Mouse (Mus musculus) monocyte, adult 5-6 weeks (primary cell): ENCODE results near the gene Filip1. TPM values are rescaled to one million over a fixed set of nuclear protein-coding genes. Genes with fewer than 3 reads are reported as not detected.

Experiments
- ATAC-seq: fragments of 153-309, 156-312 bp; replicated peaks from 2 replicates; pipeline ENCODE4 v1.8.0; 2017; ENCODE audit warnings: mild to moderate bottlenecking; ENCODE audit not compliant: low TSS enrichment, insufficient number of reproducible peaks, severe bottlenecking, poor library complexity, low FRiP score
- total RNA-seq: library from RNA; stranded (forward); fragments of 200-1000, 200-491, 200-594 nt; gene quantifications from 3 replicates; pipeline ENCODE4 v1.2.3, GENCODE M21; 2017

Gene Filip1
- total RNA-seq, 1 experiment from 2014 or later: not detected

DNA sequence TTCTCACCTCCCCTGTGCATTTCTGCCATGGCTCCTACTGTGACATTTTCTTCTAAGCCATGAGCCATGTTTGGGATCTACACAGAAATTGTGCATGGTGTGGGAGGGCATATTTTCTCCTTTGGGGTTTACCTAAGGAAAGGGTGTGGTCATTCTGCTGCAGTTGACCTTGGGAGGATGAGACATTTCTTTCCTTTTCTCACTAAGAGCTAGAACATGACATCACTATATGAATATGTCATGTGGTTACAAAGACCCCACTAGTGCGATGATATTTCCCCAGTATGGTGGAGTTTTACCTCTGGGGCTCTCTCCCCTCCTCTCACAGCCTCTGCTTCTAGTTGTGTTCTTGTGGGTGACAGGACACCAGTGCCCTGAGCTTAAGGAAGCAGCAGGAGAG lies 22.9 kb downstream of the Filip1 start:
- no peak for ATAC-seq

DNA sequence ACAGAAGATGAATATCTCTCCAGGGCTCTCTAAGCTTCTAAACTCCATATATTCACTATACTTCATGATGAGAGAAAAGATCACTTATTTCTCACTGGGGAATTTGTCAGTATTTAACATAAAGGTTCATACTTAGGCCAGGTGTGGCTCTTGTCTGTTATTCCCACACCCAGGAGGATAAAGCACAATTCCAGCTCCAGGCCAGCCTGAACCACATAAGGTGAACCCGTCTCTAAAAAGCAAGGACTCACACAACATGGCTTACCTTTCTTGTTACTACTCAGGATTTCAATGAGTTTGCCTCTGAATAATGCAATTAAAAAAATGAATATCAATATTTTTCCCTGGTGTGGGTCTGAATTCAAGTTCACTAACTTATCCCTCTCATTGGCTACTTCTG lies 23.6 kb downstream of the Filip1 start:
- ATAC-seq: no peak

DNA sequence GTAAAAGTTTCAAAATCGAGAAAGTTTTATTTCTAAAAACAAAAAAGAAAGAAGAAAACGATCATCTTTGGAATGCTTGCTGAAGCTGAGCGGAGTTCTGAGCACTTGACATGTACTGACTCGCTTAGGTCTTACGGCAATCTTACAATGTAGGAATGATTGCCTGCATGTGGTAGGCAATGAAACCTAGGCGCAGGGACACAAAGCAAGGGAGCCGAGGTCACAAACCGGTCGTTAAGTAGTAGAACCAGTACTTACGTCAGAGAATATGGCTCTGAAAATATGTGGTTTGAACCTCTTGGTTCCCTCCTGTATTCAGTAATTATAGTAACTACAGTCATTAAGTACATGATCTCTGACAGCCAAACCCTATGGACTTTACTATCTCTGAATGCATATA lies 29.4 kb downstream of the Filip1 start:
- ATAC-seq: no peak

DNA sequence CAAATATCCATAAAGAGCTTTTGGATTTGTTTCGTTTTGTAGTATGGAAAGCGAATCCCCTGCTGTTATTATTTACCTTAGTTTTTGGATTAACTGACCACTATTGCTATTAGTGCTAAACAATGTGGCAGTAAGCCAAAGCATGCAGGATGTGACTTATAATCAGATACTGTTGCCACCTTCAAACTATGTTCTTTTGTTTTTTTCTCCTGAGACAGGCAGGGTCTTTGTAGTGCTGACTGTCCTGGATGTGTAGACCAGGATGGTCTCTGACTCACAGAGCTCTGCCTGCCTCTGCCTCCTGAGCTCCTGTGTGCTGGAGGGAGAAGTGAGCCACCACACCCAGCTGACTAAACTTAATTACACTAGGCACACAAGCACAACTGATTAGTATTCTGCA lies 33.4 kb downstream of the Filip1 start:
- no peak for ATAC-seq

DNA sequence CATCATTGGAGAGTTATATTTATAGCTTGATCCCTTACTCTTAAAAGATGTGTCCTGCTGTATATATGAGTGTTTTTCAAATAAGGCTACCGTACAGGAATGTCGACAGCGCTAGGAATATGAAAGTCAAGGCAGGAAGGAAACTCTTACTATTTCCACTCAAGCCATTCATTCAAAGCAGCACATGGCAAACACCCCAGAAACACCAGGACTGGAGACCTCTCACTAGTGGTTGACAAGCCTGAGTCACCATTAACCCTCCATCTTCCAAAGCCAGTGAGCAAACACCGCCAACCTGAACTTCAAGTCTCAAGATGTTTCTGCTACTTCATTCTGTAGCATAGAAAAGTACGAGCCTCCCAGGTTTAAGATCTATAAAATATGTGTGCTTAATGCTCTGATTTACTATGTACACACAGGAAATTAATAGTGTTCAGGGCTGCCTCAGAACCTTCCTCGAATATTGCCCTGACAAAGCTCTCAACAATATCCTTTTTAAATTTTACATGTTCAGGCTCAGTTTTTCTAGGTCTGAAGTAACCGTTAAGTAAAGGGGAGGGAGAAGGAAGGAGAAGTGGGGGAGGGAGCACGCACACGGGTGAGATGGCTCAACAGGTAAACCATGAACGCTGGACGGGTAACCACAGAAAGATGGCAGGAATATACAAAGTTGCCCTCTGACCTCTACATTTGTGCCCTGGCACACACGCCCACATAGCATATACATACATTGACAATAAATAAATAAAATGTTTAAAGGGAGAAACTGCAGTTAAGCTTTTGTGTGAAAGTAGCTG lies 34.2 kb downstream of the Filip1 start:
- ATAC-seq: no peak

DNA sequence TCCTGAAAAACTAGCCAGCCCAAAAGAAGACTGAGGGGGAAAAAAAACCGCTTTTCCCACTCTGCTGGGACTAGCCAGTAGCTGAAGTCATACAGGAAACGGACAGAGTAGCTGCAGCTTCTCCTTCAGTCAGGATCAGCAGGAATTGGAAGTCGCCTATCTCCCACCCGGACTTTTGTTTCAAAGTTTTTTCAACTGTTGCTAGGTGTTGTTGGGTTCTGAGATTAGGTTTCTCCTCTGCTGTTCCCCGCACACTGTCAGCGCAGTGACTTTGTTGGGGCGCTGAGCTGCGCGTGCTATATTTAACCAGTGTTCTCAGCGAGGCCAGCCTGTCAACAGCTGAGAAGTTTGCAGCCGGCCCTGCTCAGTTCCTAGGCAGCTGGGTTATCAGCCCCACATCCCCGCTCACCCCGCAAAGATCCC lies 35.1 kb downstream of the Filip1 start:
- no peak for ATAC-seq

DNA sequence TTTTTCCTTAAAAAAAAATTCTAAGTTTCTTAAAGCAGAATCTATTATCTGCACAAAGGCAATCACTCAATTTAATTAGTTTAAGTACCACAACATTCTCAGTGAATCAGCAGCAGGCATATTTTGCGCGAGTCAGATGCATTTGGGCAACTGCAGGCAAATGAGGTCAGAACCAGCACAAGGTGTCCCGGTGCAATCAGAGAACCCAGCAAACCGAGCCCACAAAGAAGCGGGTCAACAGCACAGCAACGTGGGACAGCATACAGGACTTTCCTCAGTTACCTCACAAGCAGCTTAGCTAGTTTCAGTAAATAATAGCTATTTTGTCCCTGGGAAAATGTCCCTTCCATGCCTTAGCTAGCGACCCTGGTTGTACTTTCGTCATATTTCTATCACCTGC lies 35.9 kb downstream of the Filip1 start:
- ATAC-seq: no peak

DNA sequence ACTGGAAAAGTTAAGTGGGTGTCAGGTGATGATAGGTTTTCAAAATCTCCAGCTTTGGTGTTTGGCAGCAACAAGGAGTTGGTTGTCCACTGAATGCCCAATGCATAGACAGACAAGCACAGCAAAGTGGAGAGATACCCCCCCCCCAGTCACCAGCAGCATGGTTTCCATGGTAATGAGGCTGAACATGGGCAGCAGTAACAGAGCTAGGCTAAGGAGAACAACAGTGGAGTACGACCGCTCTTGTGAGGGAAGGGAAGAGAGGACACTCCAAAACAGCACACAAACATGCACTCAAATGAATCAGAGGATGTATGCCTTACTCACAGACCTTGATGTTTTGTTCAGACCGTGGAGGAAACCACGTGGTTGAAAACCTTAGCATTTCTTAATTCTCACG lies 37.5 kb downstream of the Filip1 start:
- ATAC-seq: no peak

DNA sequence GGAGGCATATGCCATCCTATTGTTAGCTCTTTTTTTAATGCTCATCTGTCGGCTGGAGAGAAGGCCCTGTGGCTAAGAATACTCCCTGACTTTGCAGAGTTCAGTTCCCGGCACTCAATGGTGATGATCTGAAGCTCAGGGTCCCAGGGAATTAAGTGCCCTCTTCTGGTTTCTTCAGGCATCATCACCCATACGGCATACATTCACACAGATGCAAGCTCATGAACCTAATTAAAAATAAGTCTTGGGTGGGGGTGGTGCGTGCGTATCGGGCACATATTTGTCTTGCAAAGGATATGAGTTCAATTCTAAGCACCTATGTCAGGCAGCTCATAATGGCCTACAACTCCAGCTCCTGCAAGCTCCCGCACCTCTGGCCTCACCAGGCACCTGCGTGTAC lies 39.1 kb downstream of the Filip1 start:
- ATAC-seq: no peak

DNA sequence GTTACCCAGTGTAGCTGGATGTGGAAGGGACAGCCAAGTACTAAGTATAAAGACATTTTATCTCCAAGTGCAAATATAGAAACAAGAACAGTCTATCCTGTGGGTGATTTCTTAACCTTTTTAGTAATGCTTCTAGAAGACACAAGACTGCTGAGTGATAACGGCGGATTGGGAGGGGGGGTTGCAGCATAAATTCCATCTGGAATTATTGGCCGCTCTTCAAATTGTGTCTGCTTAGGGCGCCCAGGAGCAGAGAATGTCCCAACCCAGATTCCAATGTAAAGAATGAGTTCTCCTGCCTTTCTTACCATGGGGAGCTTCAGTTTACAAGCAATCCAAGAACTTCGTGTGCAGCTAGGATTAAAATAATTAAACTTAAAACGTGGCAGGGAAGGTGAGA lies 39.9 kb downstream of the Filip1 start:
- no peak for ATAC-seq

DNA sequence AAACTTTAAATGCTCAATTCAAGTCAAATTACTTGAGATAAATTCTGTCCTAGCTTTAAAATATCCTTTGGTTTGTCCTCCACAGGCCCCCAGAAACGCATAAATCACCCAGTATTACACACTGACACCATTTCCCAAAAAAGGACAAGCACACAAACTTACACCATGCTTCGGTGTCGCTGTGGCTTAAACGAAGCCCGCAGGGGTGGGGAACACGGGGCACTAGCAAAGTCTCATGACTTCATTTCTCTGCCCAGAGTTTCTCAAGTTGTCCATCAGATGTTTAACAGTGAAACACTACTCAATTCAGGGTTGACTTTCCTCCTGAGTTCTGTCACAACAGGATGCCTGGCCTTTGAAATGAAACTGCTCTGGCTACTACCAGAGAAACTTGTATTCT lies 41.0 kb downstream of the Filip1 start:
- ATAC-seq: no peak

DNA sequence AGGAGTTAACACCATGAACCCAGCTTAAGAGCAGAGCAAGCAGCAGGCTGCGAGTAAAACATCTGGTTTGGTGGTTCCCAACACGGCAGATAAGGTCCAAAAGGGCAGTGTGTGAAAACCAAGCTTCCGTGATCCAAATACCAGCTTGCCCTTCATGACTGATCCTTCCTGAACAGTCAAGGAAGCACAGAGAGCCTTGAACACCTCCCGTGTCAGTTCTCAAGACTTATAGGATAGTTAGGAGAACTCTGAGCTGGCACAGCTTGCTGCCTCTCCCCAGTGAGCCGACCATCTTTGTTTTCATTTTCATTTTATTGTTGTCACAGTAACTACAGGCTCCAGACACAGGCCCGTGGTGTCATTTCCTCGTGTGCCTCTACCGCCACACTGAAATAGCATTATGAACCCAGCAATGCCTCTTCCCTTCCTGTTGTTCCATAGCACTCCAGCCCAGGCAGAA lies 42.0 kb downstream of the Filip1 start:
- 0 out of 2 replicates have a peak, but pooled peaks have one; percentile 50 for ATAC-seq

DNA sequence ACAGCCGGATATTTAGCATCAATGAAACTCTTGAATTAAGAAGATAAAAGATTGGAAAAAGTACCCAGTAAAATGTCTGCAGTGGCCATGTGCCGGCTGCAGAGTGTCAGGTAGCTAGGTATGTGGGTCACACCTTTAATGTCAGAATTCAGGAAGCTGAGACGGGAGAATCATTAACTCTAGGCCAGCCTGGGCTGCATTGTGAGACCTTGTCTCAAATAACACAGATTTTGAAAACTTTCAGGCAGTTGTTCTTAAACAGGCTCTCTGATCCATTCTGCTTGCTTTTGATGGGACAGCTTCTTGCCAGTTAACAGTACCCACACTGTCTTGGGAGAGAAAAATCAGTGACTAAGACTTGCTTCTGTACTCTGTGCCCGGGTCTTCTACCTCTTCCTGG lies 43.1 kb downstream of the Filip1 start:
- no peak for ATAC-seq

DNA sequence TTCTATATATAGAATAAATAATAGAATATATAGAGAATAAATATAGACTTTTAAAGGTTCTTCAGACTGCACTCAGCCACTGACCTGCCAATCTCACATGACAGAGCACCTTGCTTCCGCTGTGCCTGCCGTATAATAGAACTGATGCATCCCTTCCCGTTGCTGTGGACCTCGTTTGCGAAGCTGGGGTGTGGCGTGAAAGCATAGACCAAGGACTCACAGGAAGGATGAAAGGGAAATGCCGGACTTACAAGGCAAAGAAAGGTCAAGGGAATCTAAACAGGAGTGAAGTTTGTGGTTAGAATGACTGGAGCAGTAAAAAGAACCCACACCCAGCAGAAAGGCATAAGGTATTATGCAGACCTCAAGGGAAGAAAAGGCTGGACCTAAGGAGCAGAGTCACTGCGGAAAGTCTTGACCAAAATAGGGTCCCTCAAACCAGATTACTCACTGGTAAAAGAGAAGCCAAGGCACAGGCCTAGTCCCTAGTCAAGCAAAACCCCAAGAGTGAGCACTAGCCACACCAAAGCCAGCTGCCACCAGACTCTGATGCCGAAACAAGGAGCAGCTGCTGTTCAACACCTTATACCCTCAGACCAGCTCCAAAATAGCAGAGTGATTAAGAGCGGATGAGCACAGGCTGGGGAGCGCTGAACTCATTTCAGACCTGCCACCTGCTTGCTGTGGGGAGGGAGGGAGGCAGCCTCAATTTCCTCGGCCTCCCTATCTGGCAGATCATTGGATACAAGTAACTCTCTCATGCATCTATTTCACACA lies 45.8 kb downstream of the Filip1 start:
- ATAC-seq: no peak; the same call in 1 of the 2 replicates

DNA sequence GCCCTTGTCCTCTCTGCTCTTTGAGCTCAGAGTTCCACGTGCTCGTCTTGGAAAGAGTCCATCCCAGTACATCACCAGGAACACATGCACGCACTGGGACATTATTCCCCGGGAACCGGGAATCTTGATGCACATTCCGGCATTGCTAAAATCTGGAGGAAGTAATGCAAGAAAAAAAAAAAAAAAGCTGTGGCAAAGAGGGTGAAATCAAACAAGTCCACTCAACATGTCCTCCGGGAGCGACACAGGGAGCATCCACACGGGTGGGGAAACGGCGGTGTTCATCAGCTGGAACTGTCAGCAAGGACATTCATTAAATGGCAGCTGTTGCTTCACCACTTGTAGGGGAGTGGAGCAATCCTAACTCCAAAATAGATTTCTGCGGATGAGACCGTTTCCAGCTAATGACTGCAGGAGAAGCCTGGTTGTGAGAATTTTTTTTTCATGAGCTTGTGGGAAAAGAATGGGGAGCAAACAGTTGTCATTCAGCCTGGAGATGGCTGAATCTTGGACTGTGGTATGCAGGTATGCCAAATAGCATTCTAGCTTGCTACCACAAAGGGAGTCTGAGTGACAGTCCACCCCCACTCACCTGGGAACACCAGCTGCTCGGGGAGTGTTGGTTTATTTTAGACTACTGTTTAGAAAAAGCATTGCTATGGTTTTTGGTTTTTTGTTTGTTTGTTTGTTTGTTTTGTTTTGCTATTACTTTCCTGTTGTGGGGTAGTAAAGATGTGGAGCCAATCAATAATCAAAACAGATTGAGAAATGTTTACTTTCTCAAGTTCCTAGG lies 46.9 kb downstream of the Filip1 start:
- ATAC-seq: no peak

DNA sequence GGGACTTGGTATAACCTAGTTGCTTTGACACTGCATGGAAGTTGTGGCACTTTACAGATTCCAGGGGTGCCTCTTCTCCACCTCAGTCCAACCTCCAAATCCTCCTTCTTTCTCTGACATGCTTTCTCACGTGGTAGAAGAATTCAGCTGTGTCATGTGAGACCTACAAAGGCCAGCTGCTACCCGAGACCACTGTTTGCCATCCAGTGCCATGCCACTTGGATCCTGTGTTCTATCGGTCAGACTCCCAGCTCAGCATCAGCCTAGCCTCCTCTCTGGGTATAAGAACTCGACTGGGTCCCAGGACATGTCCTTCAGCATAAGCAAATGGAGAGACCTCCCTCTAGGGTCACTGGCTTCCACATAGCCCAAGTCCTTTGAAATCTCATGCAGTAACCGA lies 47.6 kb downstream of the Filip1 start:
- no peak for ATAC-seq

DNA sequence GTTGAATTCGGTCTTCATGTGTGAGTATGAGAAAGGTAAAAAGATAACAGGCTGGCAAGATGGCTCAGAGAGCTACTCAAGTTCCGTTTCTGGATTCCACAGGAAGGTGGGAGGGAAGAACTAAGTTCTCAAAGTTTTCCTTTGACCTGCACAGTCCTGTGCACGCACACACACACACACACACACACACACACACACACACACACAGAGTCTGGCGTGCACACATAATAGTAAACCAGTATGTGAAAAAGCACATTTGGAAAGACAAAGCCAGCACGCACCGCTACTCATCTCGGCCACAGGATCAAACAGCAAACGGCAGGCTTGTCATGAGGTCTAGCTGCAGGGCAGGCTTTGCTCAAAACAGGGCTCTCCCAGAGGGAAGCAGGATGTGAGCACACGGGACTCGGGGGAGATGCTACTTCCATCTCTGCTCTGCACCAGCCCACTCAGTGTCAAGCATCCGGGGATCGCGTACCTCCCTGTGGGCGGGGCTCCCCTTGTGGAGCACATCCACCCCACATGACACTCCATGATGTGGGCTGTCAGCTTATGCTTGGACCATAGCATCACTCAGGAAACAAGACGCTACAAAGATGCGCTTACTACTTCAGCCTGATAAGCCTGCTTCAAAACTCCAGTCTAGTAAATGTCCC lies 50.9 kb downstream of the Filip1 start:
- ATAC-seq: no peak

DNA sequence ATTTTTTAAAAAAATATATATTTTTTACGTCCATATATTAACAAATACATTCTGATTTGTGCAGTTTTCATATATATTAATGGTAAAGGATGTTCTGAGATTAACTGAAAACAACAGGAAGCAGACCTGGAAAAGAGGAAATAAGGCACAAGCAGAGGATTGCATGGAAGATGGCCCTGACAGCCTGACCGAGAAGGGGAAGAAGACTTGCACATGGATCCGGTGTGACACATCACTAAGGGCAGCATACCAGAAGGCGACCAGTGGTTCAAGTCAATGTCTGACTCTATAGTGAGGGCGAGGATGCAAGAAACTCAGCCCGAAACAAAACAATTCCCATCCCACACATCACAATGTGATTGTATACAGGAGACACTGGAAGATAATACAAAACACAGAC lies 52.2 kb downstream of the Filip1 start:
- no peak for ATAC-seq

DNA sequence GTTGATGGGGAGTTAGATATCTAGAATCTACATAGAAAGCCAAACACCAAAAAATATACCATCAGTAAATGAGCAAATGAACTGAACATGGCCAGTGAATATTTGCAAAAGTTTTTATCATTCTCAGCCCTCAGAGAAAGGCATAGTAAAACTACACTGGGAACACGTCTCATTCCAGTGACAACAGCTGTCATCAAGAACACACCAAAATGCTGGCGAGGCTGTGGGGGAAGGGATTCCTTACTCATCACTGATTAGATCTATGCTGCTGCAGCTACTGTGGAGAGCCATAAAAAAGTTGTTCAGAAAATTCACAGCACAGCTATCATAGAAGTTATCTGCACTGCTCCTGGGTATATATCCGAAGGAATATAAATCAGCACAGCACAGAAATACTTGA lies 54.3 kb downstream of the Filip1 start:
- ATAC-seq: no peak
